Mouse (Mus musculus) CD4-positive helper T cell, adult 2 months (primary cell): ENCODE data around the gene Myo3b.
A peak's percentile ranks its signal among the peaks of the same experiment; 100 is the strongest.

Experiments
- DNase-seq: peaks from one replicate; pipeline ENCODE4 v3.0.0-alpha.2; 2012; ENCODE audit warnings: low read depth, missing footprints, low spot score

Myo3b gene

DNA sequence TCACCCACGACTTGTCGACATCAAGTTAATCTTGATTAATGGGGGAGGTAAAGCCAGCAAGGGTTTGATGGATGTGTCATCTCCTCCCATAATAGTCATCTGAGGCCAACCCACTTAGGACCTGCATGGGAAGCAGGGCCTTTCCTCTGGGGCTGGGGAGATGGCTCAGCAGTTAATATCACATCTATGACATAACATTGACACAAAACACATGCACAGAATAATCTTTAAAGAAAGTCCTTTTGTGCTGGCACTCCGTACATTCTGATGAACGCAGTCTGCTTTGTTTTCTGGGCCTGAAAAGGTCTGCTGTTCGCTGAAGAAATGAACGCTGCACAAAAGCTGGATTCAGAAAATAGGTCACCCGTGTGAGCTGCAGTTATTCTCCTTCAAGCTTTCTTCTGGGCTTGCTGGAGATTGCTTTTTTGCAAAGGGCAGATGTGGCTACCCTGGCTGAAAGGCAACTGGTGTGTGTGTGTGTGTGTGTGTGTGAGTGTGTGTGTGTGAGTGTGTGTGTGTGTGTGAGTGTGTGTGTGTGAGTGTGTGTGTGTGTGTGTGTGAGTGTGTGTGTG is 26.9 kb downstream of the Myo3b start:
- no peak for DNase-seq

DNA sequence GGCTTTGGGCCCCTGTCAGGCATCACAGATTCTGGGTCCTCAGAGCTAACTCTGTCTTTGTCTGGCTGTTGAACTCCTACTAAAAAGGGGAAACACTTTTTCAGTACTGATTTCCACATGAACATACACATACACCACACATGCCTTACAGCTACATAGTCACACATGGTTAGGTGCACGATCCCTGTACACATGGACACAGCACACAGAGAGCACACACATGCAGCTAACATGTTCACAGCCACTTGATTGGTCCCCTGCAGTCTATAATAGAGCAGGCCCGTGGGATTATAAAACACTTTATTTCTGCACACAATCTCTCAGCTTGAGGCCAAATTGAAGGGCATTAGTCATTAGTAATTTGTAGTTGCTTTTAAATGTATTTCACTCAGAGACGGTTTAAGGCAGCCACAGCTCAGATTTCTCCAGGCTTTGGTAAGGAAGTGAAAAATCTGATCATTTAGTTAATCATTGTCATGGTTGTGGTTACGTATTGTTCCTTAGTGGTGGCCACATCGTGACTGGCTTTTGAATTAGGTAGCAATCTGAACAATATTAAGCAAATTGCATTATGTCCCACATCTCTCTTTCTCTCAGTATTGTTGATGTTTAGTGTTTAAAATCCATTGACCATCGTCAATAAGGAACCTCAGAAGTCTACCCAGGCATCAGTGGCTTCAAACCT is 27.6 kb downstream of the Myo3b start:
- DNase-seq, result no peak

DNA sequence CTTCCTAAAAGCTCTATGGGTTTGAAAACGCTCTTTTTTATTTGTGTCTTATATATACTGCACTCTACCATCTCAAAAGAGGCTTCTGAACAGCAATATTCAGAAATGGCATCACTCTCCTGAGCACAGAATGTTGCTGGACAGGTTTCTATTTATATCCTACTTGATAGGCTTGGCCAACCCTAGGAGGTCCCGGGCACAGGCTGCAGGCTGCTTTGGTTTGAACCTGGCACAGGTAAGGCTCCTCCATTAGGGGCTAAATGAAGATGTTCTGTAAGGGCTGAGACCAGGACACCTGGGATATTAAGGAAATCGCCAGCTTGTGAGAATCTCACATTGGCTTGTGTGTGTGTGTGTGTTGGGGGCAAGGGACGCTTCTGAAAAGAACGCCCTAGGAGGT is 30.9 kb downstream of the Myo3b start:
- no peak for DNase-seq

DNA sequence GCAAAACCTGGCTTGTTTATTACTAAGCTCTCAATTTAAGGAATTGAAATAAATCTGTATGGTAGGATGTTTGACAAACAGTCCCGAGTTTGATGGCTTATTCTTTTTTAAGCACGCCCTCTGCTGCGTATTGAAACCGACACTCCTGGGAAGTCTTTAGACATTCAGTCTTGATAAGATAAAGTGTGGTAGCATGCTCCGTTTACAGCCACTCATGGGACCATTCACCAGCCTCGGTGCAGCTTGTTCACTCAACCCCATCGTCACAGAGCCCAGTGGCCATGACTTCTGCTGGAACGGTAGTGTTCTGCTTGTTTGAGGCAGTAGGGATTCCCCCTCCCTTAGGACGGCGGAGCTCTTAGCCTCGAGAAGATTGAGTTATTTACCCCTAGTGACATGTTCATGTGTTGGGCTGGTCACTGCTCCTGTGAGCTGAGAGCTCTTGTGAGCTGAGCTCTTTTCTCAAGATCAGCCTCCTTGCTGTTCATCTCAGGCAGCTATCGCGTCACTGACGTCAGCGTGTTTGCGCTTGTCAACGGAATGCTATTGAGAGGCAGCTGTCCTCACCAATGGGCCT is 44.6 kb downstream of the Myo3b start:
- no peak for DNase-seq

DNA sequence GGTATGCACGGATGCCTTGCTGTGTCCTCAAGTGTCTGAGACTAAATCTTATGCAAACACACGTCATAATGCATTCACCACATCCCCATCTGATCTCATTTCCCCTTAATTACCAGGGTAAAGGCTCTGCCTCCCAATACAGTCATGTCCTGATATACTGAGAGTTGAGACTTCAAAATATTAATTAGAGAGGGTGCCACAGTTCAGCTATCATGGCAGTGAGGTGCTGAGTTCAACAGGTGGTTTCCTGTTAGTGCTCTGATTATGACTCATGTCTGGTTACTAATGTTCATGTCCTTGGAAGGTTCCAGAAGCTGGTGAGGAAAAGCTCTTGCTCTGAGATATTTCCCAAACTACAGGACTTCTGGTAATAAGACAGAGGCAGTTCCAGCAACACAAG is 52.3 kb downstream of the Myo3b start:
- peak; percentile 83 for DNase-seq

DNA sequence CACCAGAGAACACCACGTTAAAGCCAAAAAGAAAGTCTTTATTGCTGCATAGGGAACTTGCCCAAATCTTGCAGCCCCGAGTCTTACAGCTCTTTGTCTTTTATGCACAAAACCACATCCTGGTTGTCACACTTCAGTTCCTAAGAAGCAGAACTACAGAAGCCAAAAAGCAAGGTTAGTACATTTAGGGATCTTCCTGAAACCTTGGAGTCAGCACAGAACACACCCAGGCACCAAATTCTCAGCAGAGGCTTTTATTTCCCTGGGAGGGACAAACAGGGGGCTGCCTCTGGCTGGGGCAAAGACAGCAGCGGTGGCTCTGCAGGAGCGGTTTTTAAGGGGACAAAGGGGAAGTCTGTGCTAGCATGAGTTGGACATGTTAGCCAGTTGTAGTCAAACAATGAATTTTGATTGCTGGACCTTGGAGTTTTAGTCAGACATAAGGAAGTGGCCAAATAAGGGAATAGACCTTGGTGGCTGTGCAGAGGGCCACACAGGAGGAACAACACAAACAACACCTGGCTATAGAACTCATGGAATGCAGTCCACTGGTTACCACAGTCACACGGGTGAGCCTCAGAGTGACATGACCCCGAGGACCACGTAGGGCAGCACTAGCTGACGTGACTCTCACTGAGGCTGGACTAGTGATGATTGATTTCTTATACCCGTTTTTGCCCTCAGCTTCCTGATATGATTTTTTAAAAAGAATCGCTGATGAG is 53.0 kb downstream of the Myo3b start:
- DNase-seq, result peak; percentile 79

DNA sequence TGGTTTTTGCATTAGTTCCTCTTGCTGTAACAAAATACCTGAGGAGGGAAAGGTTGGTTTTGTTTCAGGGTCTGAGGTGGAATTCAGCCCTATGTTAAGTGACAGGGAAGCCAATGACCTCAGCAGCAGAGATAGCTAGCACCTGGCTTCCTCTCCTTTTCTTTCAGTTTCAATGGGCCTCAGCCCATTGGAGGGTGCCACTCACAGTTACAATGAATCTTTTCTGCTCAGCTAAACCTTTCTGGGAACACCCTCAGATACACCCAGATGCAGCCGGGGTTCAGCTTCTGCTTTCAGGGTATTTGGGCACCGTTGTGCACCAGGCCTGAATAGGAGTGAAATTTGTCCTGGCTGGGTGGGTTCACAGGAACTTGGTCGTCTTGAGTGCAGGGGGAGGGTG is 53.7 kb downstream of the Myo3b start:
- peak; percentile 62 for DNase-seq

DNA sequence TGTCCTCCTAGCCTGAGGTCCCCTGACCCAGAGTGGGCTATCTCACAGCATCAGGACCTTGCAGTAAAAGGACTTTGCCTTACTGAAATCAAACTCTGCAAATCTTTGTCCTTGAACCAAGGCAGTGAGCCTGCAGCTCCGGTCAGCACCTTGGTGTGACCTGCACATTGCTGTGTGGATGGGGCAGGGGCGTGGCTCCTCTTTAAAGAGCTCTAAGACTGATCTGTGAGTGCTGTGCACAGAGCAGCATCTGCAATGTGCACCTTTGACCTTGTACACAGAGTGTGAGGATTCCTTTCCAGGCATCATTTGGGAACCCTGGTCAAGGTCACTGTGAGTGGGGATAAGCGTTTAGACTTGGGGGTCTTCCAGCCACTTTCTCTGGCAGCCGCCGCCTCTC is 55.5 kb downstream of the Myo3b start:
- no peak for DNase-seq

DNA sequence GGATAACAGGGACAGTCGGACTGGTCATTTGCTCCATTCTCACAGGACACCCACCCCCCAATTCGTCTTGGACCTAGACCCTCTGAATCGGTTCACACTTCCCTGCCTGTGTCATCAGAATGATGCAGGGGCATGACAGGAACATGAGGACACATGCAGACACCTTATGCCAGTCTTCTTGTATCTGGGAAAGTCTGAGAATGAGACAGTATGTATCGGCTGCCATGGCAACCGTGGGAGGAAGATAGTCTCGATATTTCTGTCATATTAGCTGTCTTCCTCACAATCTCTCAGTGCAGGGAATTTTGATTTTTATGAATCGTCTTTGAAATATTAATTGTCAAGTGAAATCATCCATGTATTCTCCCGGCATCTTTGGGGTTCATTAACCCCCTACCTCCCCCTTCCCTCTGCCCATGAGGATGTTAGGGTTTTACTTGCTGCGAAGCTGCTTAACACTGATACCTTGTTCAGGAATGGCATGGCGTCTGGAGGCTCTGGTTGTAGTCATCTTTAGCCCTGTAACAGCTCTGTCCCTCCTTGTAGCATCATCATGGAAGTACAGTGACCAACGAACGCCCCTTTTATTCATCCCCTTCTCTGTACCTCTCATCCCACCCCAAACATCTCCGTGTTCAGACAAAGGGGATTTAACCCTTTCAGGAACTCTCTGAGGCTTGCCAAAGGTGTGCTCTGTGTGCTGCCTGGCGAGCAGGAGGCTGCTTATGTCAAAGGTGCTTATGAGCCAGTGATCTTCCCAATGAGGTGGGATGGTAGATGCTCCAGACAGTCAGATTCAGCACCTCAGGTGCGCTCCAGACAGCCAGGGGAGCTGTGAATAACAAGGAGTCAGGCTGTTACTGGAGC is 58.5 kb downstream of the Myo3b start:
- DNase-seq, result no peak

DNA sequence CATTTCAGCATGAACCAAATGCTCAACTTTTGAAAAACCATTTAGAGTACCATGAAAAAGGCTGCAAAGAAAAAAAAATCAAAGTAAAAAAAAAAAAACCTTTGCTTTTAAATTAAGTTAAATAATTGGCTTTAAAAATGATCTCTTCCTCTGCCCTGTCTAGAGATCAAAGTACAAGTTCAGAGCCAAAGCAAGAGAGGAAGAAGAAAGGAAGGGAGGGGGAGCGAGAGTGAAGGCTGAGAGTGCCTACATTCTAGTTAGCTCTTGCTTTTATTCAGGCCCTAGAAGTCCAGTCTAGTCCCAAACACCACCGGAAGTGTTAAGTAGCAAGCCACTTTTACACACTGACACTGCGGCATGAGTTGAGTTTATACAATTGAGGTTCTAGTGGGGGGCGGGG is 60.5 kb downstream of the Myo3b start:
- no peak for DNase-seq

DNA sequence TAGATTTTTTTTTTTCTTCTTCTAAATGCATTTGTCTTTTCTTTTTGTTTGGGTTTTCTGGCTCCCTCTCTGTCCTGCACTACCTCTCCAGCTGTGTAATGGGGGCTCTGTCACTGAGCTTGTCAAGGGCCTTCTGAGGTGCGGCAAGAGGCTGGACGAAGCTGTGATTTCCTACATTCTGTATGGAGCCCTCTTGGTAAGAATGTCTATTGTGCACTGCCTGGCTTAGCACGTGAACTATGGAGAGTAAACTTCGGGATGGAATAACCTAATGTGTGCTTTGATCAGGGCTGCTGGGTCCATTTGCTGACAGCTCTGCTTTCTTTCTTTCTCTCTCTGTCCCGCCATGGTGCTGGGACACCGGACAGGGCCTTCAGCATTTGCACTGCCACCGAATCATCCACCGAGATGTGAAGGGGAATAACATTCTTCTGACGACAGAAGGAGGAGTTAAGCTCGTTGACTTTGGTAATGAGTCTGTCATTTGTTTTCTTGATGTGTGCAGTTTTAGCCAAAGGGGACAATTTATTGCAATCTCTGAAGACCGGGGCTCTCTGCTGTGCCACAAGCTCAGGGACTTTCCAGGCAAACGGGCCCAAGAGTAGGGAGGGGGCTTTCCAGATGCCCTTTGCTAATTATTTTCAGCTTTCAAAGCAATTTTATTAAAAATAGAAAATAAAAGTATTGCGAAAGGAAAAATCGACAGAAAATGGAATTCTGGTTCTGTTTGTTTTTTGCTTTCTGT is 66.5 kb downstream of the Myo3b start:
- peak; percentile 40 for DNase-seq

DNA sequence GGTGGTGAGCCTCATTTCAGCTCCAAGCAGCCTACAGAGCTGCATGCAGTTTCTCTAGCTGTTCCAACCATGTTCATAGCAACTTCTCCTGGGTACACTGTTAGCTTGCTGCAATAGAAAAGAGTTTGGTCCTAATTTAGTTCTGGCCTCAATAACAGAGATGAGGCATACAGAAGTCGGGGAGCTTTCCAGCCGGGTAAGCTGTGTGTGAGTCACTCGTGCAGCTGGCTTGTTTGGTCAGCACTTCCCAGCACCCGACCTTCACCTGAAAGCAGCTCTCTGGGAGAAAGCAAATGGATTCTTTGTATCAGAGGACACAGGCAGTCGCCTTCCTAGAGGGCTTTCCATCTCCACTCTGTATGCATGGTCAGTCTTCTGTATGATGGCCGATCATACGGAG is 70.1 kb downstream of the Myo3b start:
- DNase-seq, result no peak

DNA sequence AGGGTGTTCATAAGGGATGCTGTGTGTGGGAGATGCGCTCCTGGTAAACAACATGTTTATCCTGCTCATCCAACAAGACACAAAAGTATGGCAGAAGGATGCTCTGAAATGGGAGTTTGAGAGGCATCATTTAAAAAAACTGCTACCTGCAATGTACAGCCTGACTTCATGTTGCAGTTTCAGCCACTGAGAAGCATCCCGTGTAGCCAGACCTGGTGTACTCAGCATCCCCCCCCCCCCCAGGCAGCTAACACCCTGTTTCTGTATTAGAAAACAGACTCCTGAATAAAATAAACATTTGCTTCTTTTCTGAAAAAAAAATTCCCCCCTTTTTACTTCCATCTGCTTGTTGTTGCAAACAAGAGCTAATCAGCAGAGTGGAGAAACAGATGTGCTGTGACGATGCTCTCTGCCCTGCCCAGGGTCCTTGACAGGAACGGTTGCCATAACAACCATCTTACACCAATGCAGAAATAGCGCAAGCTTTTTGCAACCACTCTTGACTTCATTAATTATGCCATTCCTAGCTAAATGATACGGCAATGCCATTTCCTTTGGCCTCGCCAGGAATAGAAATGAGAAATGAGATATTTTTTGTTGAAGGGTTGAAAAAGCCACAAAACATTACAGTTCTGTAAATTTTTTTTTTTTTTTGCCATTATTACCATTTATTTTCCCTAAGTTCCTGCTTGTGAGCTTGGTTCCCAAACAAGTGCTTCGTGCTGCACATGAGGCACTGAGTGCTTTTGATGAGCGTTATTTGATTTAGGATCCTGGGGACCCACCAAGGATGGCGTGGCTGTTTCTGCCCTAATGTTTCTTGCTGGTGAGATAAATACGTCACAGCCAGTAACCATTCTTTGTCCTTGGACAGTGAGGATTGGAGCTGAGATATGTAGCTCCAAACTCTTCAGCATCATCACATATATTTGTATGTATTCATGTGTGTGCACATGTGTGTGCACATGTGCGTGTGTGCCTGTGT is 75.2 kb downstream of the Myo3b start:
- no peak for DNase-seq

DNA sequence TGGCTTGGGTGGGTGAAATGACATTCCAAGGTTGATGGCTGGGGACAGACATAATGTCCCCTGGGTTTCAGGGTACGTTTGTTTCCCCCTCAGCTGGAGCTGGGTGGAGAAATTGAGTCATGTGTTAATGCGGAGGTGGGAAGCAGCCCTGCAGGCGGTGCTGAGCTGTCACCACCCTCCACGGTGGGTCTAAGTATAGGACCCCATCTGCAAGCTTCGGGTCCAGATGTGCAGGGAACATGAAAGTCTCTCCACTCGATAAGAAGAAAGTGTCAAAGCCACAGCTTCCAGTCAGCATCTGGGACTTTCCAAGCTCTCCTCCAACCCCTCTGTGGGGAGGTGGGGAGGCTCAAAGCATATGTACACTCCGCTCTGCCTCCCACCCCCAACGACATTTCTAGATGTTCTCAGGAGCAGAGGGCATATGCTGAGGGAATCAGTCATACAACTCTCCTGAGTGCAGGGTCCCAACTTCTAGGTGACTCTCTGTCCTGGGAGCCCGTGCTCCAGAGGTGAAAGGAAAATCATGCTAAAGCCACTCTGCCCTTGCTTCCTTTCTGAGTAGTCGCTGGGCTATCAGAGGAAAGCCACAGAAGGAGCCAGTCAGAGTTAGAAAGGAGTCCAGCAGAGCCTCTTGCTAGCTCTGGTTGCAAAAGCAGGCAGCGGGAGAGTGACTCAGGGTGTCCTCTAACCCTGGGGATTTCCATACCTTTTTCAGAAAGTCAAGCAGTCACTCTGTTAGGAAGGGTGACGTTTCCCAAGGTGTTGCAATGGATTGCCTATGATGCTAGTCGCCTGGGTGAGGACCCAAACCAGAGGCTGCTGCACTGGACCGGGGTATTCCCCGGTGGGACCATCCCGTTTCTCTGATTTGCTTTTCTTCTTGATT is 79.7 kb downstream of the Myo3b start:
- peak; percentile 30 for DNase-seq

DNA sequence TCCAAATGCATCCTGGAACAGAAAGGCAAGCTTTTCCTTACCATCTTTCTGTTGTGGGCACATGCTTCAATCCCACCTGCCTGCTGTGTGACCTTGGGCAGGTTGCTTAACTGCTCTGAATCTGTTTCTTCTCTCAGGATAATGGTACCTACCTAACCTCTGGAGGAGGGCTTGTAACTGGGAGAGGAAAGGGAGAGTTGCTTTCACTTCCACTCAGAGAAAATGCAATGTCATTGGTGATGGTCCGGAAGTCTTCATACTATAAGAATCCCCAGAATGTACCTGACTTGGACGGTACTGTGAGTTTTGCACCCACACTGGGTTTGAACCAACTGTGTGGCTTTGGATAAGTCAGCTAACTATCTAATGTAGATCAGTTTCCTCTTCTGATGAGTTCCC is 80.3 kb downstream of the Myo3b start:
- DNase-seq, result no peak

DNA sequence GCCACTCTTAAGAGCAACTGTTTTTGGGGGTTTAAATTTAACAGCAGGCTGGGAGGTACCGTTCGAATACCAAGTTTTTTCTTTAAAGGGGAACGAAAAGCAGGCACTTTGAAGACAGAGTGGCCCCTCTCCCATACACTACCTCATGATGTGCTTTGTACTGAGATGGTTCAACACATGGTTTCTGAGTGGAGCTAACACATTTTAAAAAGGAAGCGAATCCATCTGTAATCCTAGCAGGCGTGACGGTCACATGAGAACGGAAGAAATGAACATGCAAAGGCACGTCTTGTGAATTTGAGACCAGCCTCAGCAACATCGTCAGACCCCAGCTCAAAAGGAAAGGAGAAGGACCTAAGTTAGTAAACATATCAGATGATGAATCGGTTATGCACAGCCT is 87.4 kb downstream of the Myo3b start:
- no peak for DNase-seq

DNA sequence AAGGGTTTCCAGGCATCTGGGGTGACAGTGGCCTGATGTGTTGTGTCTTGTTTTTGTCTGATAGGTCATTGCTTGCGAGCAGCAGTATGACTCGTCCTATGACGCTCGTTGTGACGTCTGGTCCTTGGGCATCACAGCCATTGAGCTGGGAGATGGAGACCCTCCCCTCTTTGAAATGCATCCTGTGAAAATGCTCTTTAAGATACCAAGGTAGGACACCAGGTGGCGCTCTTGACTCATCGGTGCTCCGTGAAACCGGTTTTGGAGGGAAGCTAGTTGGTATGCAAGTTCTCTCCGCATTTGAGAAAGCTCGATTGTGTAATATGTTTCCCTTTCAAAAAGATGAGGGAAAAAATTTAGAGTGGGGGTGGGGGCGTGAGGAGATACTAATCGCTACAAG is 87.9 kb downstream of the Myo3b start:
- peak; percentile 79 for DNase-seq

DNA sequence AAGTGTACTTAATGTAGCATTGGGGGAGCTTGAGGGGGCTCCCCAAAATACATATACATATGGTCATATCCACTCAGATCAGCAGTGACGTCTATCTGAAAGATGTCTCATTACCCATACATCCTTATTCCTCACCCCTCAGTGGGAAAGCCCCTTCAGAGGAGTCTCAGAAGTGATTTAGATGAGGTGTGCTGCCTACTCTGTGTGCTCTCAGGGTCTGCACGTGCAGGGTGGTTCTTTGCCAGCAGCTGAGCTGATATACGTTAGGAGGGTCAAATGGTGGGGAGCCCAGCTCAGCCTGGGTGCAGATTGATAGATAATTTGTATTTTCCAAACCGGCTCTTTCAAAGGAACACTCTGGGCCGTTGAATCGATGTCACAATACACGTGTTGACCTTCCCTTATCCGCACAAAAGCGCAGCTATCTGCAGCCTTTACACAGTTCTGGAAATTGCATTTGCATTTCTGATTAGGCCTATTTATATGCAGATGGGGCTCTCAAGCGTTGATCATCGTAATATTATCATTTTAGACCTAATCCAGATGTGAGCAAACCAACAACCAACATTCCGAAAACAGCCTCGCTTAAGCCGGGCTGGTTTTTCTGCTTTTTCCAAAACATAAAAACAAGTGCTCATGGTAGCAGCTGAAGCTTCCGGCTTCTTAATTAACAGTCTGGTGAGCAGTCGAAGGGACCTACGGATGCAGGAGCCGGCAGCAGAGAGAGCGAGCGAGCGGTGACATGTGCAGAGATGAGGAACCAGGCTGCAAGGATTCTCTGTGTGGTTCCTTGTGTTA is 88.6 kb downstream of the Myo3b start:
- DNase-seq, result peak; percentile 46
